Mouse (Mus musculus) bone marrow, adult 2 months (tissue): ENCODE measurements around the gene Ulk4.

ENCODE experiments used
- CTCF ChIP-seq: fragments of 200-500 bp; IDR thresholded peaks from 2 replicates; pipeline ENCODE4 v1.5.1; 2011; ENCODE audit warnings: low read length, control low read depth; ENCODE audit not compliant: control insufficient read depth, insufficient read depth
- POLR2A ChIP-seq: fragments of 200-500 bp; IDR thresholded peaks from 2 replicates; pipeline ENCODE4 v1.6.1; 2011; ENCODE audit warnings: low read depth, mild to moderate bottlenecking, control low read depth, low read length, borderline replicate concordance; ENCODE audit not compliant: control insufficient read depth

DNA sequence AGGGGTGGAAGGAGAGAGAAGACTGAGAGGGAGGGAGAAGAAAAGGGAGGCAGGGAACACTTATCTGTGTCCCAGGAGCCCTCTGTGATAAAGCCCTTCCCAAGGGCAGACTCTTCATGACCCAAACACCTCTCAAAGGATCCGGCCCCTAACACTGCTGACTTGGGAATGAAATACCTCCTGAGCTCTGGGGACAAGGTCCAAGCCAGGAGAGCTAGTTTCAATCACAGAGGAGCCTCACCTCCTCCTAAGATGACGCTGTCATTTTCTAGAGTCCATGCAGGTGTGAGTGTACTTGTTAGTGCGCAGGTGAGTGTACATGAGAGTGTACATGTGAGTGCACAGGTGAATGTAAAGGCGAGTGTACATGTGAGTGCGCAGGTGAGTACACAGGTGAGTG is 292.0 kb downstream of the Ulk4 start:
- TF ChIP-seq CTCF (no peak), POLR2A (no peak)
